Mouse (Mus musculus): ENCODE data around the gene Etl4. TPM values are rescaled to one million over a fixed set of nuclear protein-coding genes. Genes with fewer than 3 reads are reported as not detected.

Gene Etl4
- polyA plus RNA-seq, 1 experiment = 154 TPM

GRCm38 (mm10) chr2:19910781-19911175 is 1.2 kb downstream of the Etl4 start:
- Histone ChIP-seq H3K4me1 (ENCODE audit: control insufficient read depth, insufficient read depth, low read length) (no peaks in the 10 kb centered on the region), H3K27me3 (ENCODE audit: control insufficient read depth, insufficient read depth, low read length, poor library complexity, severe bottlenecking) (0 out of 2 replicates have a peak, but pooled peaks cover 2% of the 10 kb centered on the region)

GRCm38 (mm10) chr2:19919190-19919589 is 9.6 kb downstream of the Etl4 start:
- Histone ChIP-seq H3K27ac (ENCODE audit: insufficient read depth, low read length) (no peak overlapping the region), H3K36me3 (ENCODE audit: control insufficient read depth, insufficient read depth, low read length, poor library complexity, severe bottlenecking) (no peaks in the 10 kb centered on the region), H3K27me3 (ENCODE audit: control insufficient read depth, insufficient read depth, low read length, poor library complexity, severe bottlenecking) (no peaks in the 10 kb centered on the region), H3K4me1 (ENCODE audit: control insufficient read depth, insufficient read depth, low read length) (no peaks in the 10 kb centered on the region), H3K9ac (ENCODE audit: low read depth, poor library complexity, severe bottlenecking) (no peak overlapping the region), H3K9me3 (replicated peaks; ENCODE audit: control insufficient read depth, insufficient read depth, low read length, poor library complexity, severe bottlenecking) (0 out of 2 replicates have a peak, but pooled peaks cover 3% of the 10 kb centered on the region), H3K4me3 (ENCODE audit: low read depth, low read length) (no peak overlapping the region)
- TF ChIP-seq EP300 (IDR thresholded peaks at IDR 0.05; ENCODE audit: insufficient read depth, low read depth, low read length) = no peak
- TF ChIP-seq POLR2A (IDR thresholded peaks at IDR 0.05; ENCODE audit: insufficient read depth, low read length) = no peak
- TF ChIP-seq CTCF (IDR thresholded peaks at IDR 0.05; ENCODE audit: low read depth, low read length) = peak; percentile 88

More at GRCm38 (mm10) chr2:19910781-19911175, 1.2 kb downstream of the Etl4 start:
- Histone ChIP-seq H3K9ac (ENCODE audit: low read depth, poor library complexity, severe bottlenecking) (no peak overlapping the region), H3K36me3 (ENCODE audit: control insufficient read depth, insufficient read depth, low read length, poor library complexity, severe bottlenecking) (no peaks in the 10 kb centered on the region), H3K27ac (ENCODE audit: insufficient read depth, low read length) (no peak overlapping the region), H3K9me3 (replicated peaks; ENCODE audit: control insufficient read depth, insufficient read depth, low read length, poor library complexity, severe bottlenecking) (0 out of 2 replicates have a peak, but pooled peaks cover 3% of the 10 kb centered on the region), H3K4me3 (ENCODE audit: low read depth, low read length) (no peak overlapping the region; the same call in 1 of the 2 replicates)
- TF ChIP-seq EP300 (IDR thresholded peaks at IDR 0.05; ENCODE audit: insufficient read depth, low read depth, low read length) (no peak), POLR2A (IDR thresholded peaks at IDR 0.05; ENCODE audit: insufficient read depth, low read length) (no peak), CTCF (IDR thresholded peaks at IDR 0.05; ENCODE audit: low read depth, low read length) (no peak)

GRCm38 (mm10) chr2:19930009-19930408 is 20.4 kb downstream of the Etl4 start:
- H3K9me3 ChIP-seq (replicated peaks; ENCODE audit: control insufficient read depth, insufficient read depth, low read length, poor library complexity, severe bottlenecking) = no peaks in the 10 kb centered on the region
- no peak overlapping the region for H3K27ac ChIP-seq (ENCODE audit: insufficient read depth, low read length)
- H3K36me3 ChIP-seq (ENCODE audit: control insufficient read depth, insufficient read depth, low read length, poor library complexity, severe bottlenecking) = no peaks in the 10 kb centered on the region
- no peak overlapping the region for H3K4me3 ChIP-seq (ENCODE audit: low read depth, low read length)
- no peak overlapping the region for H3K9ac ChIP-seq (ENCODE audit: low read depth, poor library complexity, severe bottlenecking)
- no peaks in the 10 kb centered on the region for H3K4me1 ChIP-seq (ENCODE audit: control insufficient read depth, insufficient read depth, low read length)
- H3K27me3 ChIP-seq (ENCODE audit: control insufficient read depth, insufficient read depth, low read length, poor library complexity, severe bottlenecking) = no peaks in the 10 kb centered on the region
- no peak for TF ChIP-seq CTCF (IDR thresholded peaks at IDR 0.05; ENCODE audit: low read depth, low read length)
- TF ChIP-seq POLR2A (IDR thresholded peaks at IDR 0.05; ENCODE audit: insufficient read depth, low read length) = no peak
- TF ChIP-seq EP300 (IDR thresholded peaks at IDR 0.05; ENCODE audit: insufficient read depth, low read depth, low read length) = no peak

- H3K9me3 ChIP-seq (replicated peaks; ENCODE audit: control insufficient read depth, insufficient read depth, low read length, poor library complexity, severe bottlenecking) = no peaks in the 10 kb centered on the region
- H3K27me3 ChIP-seq (ENCODE audit: control insufficient read depth, insufficient read depth, low read length, poor library complexity, severe bottlenecking) = no peaks in the 10 kb centered on the region
- TF ChIP-seq POLR2A (IDR thresholded peaks at IDR 0.05; ENCODE audit: insufficient read depth, low read length) = no peak
- TF ChIP-seq CTCF (IDR thresholded peaks at IDR 0.05; ENCODE audit: low read depth, low read length) = no peak
- TF ChIP-seq EP300 (IDR thresholded peaks at IDR 0.05; ENCODE audit: insufficient read depth, low read depth, low read length) = no peak
- no peak overlapping the region for H3K4me3 ChIP-seq (ENCODE audit: low read depth, low read length)
- H3K27ac ChIP-seq (ENCODE audit: insufficient read depth, low read length) = no peak overlapping the region
- no peaks in the 10 kb centered on the region for H3K36me3 ChIP-seq (ENCODE audit: control insufficient read depth, insufficient read depth, low read length, poor library complexity, severe bottlenecking)
- no peak overlapping the region for H3K9ac ChIP-seq (ENCODE audit: low read depth, poor library complexity, severe bottlenecking)
- H3K4me1 ChIP-seq (ENCODE audit: control insufficient read depth, insufficient read depth, low read length) = no peaks in the 10 kb centered on the region
Measured at GRCm38 (mm10) chr2:19933836-19934235, 24.3 kb downstream of the Etl4 start.

- Histone ChIP-seq H3K4me1 (ENCODE audit: control insufficient read depth, insufficient read depth, low read length) (no peaks in the 10 kb centered on the region), H3K27me3 (ENCODE audit: control insufficient read depth, insufficient read depth, low read length, poor library complexity, severe bottlenecking) (no peaks in the 10 kb centered on the region), H3K9ac (ENCODE audit: low read depth, poor library complexity, severe bottlenecking) (no peak overlapping the region), H3K27ac (ENCODE audit: insufficient read depth, low read length) (no peak overlapping the region), H3K4me3 (ENCODE audit: low read depth, low read length) (no peak overlapping the region), H3K9me3 (replicated peaks; ENCODE audit: control insufficient read depth, insufficient read depth, low read length, poor library complexity, severe bottlenecking) (no peaks in the 10 kb centered on the region), H3K36me3 (ENCODE audit: control insufficient read depth, insufficient read depth, low read length, poor library complexity, severe bottlenecking) (no peaks in the 10 kb centered on the region)
- TF ChIP-seq POLR2A (IDR thresholded peaks at IDR 0.05; ENCODE audit: insufficient read depth, low read length) (no peak), EP300 (IDR thresholded peaks at IDR 0.05; ENCODE audit: insufficient read depth, low read depth, low read length) (no peak), CTCF (IDR thresholded peaks at IDR 0.05; ENCODE audit: low read depth, low read length) (no peak)
Measured at GRCm38 (mm10) chr2:19945205-19945604, 35.6 kb downstream of the Etl4 start.

GRCm38 (mm10) chr2:19953028-19953427 is 43.4 kb downstream of the Etl4 start:
- Histone ChIP-seq H3K27ac (ENCODE audit: insufficient read depth, low read length) (no peak overlapping the region), H3K27me3 (ENCODE audit: control insufficient read depth, insufficient read depth, low read length, poor library complexity, severe bottlenecking) (no peaks in the 10 kb centered on the region), H3K4me1 (ENCODE audit: control insufficient read depth, insufficient read depth, low read length) (no peaks in the 10 kb centered on the region), H3K36me3 (ENCODE audit: control insufficient read depth, insufficient read depth, low read length, poor library complexity, severe bottlenecking) (no peaks in the 10 kb centered on the region), H3K9ac (ENCODE audit: low read depth, poor library complexity, severe bottlenecking) (no peak overlapping the region), H3K9me3 (replicated peaks; ENCODE audit: control insufficient read depth, insufficient read depth, low read length, poor library complexity, severe bottlenecking) (no peaks in the 10 kb centered on the region; the same call in 1 of the 2 replicates), H3K4me3 (ENCODE audit: low read depth, low read length) (no peak overlapping the region)
- no peak for TF ChIP-seq POLR2A (IDR thresholded peaks at IDR 0.05; ENCODE audit: insufficient read depth, low read length)
- no peak for TF ChIP-seq CTCF (IDR thresholded peaks at IDR 0.05; ENCODE audit: low read depth, low read length)
- no peak for TF ChIP-seq EP300 (IDR thresholded peaks at IDR 0.05; ENCODE audit: insufficient read depth, low read depth, low read length)
